Mouse (Mus musculus) embryonic facial prominence, embryonic 14.5 days (tissue): ENCODE measurements around the gene Rsad2. TPM values are rescaled to one million over a fixed set of nuclear protein-coding genes. Genes with fewer than 3 reads are reported as not detected.
A peak's percentile ranks its signal among the peaks of the same experiment; 100 is the strongest.
"Not testable (repeated sequence)": the region's sequence is repeated elsewhere in the genome, so short reads cannot be mapped to it uniquely, and the experiment has no call there.

Source experiments
- ATAC-seq: fragments of 200-750 bp; cut with Nextera tagmentation; 2 replicates; pipeline ENCODE4 v1.8.0; 2017; ENCODE audit warnings: low read depth, moderate number of reproducible peaks, moderate TSS enrichment
- DNase-seq: peaks from one replicate; pipeline ENCODE4 v3.0.0-alpha.2; 2015; ENCODE audit warnings: low spot score
- H3K27ac ChIP-seq: fragments of 300-500 bp; sonication (generic); replicated peaks from 2 replicates; pipeline ENCODE4 v1.5.1; 2014; ENCODE audit warnings: low read depth, mild to moderate bottlenecking, low read length, moderate library complexity
- H3K27me3 ChIP-seq: fragments of 300-500 bp; sonication (generic); replicated peaks from 2 replicates; pipeline ENCODE4 v1.6.1; 2014; ENCODE audit warnings: low read length; ENCODE audit not compliant: control insufficient read depth, insufficient read depth
- H3K36me3 ChIP-seq: fragments of 300-500 bp; sonication (generic); 2 replicates; pipeline ENCODE4 v1.6.1; 2014; ENCODE audit warnings: low read length, mixed read lengths; ENCODE audit not compliant: control insufficient read depth, insufficient read depth
- H3K4me1 ChIP-seq: fragments of 300-500 bp; sonication (generic); 2 replicates; pipeline ENCODE4 v1.6.1; 2014; ENCODE audit warnings: antibody characterized with exemption, low read length; ENCODE audit not compliant: control insufficient read depth, insufficient read depth
- H3K4me2 ChIP-seq: fragments of 300-500 bp; sonication (generic); 2 replicates; pipeline ENCODE4 v1.6.1; 2014; ENCODE audit warnings: low read depth, mild to moderate bottlenecking, low read length, moderate library complexity, mixed read lengths
- H3K4me3 ChIP-seq: fragments of 300-500 bp; sonication (generic); 2 replicates; pipeline ENCODE4 v1.5.1; 2014; ENCODE audit warnings: low read depth, mild to moderate bottlenecking, low read length
- H3K9ac ChIP-seq: fragments of 300-500 bp; sonication (generic); 2 replicates; pipeline ENCODE4 v1.6.1; 2014; ENCODE audit warnings: low read depth, mild to moderate bottlenecking, low read length, moderate library complexity, mixed read lengths
- H3K9me3 ChIP-seq: fragments of 300-500 bp; sonication (generic); 2 replicates; pipeline ENCODE4 v1.6.1; 2016; ENCODE audit warnings: low read length; ENCODE audit not compliant: control insufficient read depth
- WGBS: fragments of 180-500 bp; shearing (Covaris S2); extraction: QIAGEN DNeasy Blood & Tissue Kit; methylation state at CpG from one replicate; pipeline ENCODE4 v1.1.7; 2014; 5-methylcytosine and 5-hydroxymethylcytosine counted together
- polyA plus RNA-seq: library from polyadenylated mRNA; unstranded; fragments of >200 nt; fragmentation: Nextera tagmentation; extraction: Ambion mirVana; gene quantifications from 2 replicates; pipeline ENCODE4 v1.2.1, GENCODE M21; 2014

The Rsad2 gene
- polyA plus RNA-seq, 1 experiment from 2014 or later, result 2.4 TPM

DNA sequence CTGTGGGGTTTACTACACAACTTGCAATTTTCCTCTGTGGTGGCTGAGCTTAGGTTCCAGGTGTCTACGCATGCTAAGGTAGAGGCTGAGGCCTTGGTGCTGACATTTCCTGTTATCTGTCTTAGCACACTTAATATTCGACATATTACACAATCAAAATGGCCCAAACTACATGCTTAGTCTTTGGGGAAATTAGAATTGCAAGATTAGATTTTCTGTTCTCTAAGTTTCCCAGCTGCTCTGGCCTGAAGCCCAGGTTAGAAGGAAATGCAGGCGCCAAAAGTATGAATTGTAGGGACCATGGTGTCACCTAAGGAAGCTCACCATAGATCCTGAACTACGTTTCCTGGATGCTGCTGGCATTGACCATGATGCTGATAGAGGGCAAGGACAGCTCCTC is 19.9 kb downstream of the Rsad2 start:
- peak; percentile 51 for DNase-seq

DNA sequence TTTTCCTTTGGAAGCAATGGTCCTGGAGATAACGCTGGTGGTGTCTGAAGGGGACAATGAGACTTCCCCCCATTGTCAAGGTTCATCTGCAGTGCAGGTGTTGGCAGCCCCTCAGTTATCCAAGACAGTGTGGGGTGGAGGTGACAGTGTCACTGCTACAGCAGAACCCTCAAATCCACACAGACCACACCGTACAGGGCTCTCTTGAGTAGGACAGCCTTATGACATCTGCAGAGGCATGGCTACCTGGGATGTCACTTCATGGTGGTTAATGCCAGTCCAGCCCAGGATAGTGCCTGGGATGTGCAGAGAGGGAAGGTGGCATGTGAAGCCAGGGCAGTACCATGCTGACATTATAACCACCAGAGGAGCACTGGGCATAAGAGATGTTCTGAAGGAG is 27.5 kb downstream of the Rsad2 start:
- 96% methylated on average over 2 of the region's 2 CpGs for WGBS

More for the DNA sequence above, 19.9 kb downstream of the Rsad2 start:
- no peak for ATAC-seq
- no peaks in the 10 kb centered on the region for H3K27me3 ChIP-seq
- WGBS, result 71% methylated on average over 4 of the region's 4 CpGs
- no peaks in the 10 kb centered on the region for H3K9me3 ChIP-seq
- H3K9ac ChIP-seq, result no peak overlapping the region
- H3K27ac ChIP-seq, result no peak overlapping the region
- no peaks in the 10 kb centered on the region for H3K4me1 ChIP-seq
- no peak overlapping the region for H3K4me2 ChIP-seq
- no peak overlapping the region for H3K4me3 ChIP-seq
- H3K36me3 ChIP-seq, result no peaks in the 10 kb centered on the region

DNA sequence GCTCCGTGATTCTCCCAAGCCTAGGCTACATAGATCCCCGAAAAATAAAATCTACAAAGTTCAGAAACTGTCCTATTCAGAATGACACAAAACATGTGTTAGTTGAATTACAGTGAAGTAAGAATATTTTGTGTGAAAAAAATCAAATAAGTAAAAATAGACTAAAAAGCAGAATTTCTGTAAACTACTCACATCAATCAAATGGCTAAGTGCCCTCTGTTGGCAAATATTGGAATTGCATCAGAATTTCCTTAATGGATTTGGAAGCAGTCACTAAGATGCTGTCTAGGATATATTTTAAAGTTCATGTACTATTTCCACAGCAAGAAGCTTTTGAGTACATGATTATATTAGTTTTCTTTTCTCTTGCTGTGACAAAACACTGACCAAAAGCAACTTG is 31.4 kb downstream of the Rsad2 start:
- Histone ChIP-seq H3K27ac (no peak overlapping the region), H3K36me3 (no peaks in the 10 kb centered on the region), H3K9ac (no peak overlapping the region), H3K9me3 (no peaks in the 10 kb centered on the region), H3K27me3 (no peaks in the 10 kb centered on the region), H3K4me3 (no peak overlapping the region), H3K4me2 (no peak overlapping the region), H3K4me1 (no peaks in the 10 kb centered on the region)
- 92% methylated on average over 2 of the region's 2 CpGs for WGBS
- no peak for ATAC-seq
- no peak for DNase-seq

More for the DNA sequence above, 27.5 kb downstream of the Rsad2 start:
- not testable (repeated sequence) for H3K4me3 ChIP-seq, H3K4me2 ChIP-seq, H3K36me3 ChIP-seq, H3K9me3 ChIP-seq, H3K9ac ChIP-seq, DNase-seq, H3K4me1 ChIP-seq, ATAC-seq, H3K27me3 ChIP-seq, H3K27ac ChIP-seq

DNA sequence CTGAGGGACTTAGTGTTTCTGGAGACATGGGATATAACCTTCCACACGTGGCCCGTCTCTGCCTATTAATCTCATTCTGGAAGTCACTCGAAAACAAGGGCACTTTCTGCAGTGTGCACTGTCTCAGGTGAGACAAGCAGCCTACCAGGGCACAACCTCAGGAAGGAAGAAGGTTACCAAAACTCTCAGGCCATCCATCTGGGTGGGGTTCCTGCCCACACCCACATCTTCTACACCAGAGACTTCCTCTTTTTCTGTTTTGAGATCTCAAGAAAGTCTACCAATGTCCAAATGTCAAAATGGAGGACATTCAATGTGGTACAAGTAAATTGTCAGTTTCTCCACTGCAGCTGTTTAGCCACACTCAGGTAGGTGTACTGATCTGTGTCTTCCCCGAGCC is 37.9 kb downstream of the Rsad2 start:
- no peaks in the 10 kb centered on the region for H3K36me3 ChIP-seq
- peaks cover 10% of the 10 kb centered on the region for H3K4me1 ChIP-seq
- WGBS, result 80% methylated on average over 4 of the region's 4 CpGs
- no peaks in the 10 kb centered on the region for H3K9me3 ChIP-seq
- H3K27ac ChIP-seq, result no peak overlapping the region
- H3K4me3 ChIP-seq, result no peak overlapping the region
- H3K9ac ChIP-seq, result no peak overlapping the region
- DNase-seq (no peak), ATAC-seq (no peak)
- H3K27me3 ChIP-seq, result no peaks in the 10 kb centered on the region
- no peak overlapping the region for H3K4me2 ChIP-seq

DNA sequence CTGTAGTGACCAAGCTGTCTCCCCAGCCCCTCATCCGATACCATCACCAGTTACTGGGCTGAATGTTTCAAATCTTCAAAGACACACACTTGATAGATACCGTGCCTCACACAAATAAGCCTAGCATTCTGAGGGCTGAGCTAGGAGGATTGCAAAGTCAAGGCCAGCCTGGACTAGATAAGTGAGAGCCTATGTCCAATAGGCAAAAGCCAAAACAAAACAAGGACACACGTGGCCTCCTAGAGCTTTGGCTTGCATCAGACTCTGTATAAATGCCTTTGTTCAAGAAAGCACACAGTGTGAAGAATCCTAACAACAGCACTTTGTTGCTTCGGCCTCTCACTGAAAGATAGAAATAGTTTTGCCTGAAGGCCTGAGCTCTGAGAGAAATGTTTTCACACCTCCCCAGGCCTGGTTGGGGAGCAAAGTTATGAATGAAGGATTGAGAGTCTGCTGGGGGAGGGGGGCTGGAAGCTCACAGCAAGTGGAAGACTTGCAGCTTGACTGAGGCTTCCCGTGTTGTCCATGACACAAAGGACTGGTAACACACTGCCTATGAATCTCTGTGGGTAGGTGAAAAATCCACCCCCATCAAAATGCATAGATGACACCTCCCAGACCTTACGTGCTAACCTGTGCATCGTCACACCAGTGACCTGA is 39.5 kb downstream of the Rsad2 start:
- ATAC-seq (no peak), DNase-seq (no peak)
- no peaks in the 10 kb centered on the region for H3K36me3 ChIP-seq
- H3K27me3 ChIP-seq, result no peaks in the 10 kb centered on the region
- no peak overlapping the region for H3K4me3 ChIP-seq
- 63% methylated on average over 7 of the region's 7 CpGs for WGBS
- H3K4me2 ChIP-seq, result no peak overlapping the region
- H3K27ac ChIP-seq, result no peak overlapping the region
- H3K4me1 ChIP-seq, result peaks cover 24% of the 10 kb centered on the region
- no peak overlapping the region for H3K9ac ChIP-seq
- no peaks in the 10 kb centered on the region for H3K9me3 ChIP-seq

DNA sequence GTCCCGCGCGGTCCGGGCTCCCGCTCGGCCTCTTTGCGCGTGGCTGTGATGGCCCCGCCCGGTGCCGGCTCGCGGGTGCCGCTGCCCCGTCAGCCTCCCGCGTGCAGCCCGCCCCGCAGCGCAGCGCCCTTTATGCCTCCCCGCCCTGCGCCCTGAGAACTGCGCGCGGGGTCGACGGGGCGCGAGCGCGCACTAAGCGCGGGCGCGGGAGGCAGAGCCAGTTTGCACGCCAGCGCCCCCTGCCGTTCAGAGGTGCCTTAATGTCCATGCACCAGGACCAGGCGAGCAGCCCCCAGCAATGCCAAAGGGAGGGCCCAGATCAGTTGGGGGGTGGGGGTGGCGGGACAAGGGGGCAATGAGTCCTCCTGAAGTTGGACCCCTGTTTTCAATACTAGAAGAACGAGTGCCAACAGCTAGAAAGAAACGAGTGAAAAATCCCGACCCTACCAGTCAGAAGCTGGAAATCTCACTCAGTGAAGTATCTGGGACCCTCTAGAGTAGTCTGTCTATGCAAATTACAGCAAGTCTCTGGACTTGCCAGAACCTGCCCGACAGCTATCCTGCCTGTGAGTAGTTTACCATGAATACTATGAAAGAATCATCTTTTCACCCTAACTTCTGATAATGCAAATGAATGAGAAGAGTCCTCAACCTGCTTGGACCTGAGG is 41.0 kb downstream of the Rsad2 start, which contains the start of gene Rnf144a:
Gene Rnf144a (minus strand): TSS at position 151 of the 668 bp plus-strand sequence.
- Histone ChIP-seq H3K4me3 (peak within 1 kb of the TSS; percentile 91), H3K27me3 (no peaks in the 10 kb centered on the region), H3K9me3 (no peaks in the 10 kb centered on the region), H3K9ac (peak within 1 kb of the TSS; percentile 97), H3K4me2 (peak within 1 kb of the TSS; percentile 72), H3K27ac (peak within 1 kb of the TSS; percentile 83), H3K4me1 (peaks cover 33% of the 10 kb centered on the region), H3K36me3 (no peaks in the 10 kb centered on the region)
- under 1% methylated on average over 33 of the region's 45 CpGs for WGBS
- peak; percentile 92 for DNase-seq
- peak; percentile 95 for ATAC-seq

DNA sequence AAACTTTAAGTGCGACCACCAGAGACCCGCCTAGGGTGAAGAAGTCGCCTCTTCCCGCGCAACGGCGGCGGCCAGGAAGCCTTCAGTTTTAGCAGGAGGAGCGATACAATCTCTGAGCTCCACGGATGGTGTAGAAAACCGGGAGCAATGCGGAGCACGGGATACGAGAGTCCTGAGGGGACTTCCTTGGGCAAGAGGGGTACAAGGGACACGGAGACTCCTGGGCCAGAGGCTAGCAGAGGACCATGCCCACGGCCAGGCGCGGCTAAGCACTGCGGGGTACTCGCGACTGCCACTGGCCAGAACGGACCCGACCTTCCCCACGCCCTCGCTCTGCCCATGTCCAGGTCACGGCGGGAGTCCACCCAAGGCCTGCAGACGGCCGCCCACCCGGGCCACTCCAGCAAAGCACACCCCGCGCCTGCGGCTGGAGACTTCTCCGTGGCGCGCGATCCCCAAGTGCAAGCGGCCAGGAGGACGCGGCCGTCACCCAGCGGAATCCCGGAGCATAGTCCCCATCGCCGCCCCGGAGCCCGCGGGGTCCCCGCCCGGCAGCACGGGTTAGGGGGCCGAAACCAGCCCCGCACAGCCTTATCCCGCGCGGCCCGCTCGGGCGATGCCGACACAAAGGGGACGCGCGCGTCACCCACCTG is 41.7 kb downstream of the Rsad2 start:
- no peak for DNase-seq

DNA sequence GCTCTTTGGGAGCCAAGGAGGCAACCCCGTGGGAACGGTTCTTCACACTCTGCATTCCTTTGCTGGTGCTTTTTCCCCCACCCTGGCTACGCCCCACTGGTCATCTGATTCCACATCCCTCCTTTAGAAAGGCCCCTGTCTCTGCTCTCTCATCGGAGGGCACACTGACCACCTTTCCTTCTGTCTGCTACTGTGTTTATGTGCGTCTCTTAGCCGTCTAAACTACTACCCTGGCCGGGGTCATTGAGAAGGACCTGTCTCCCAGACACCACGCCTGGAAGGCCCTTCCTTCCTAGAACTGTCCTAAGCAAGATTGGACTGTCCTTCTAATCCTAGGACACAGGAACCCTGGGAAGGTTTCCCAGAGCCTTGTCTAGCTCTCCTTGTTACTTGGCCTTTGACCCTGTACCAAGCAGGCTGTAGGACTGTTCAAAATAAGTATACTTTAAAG is 42.3 kb downstream of the Rsad2 start:
- no peaks in the 10 kb centered on the region for H3K9me3 ChIP-seq
- H3K4me1 ChIP-seq, result peaks cover 38% of the 10 kb centered on the region
- H3K9ac ChIP-seq, result peak overlapping the region; percentile 97
- peak overlapping the region; percentile 72 for H3K4me2 ChIP-seq
- H3K27ac ChIP-seq, result peak overlapping the region; percentile 83; the same call in 1 of the 2 replicates
- ATAC-seq (no peak), DNase-seq (no peak)
- WGBS, result 2% methylated on average over 8 of the region's 8 CpGs
- peak overlapping the region; percentile 91 for H3K4me3 ChIP-seq
- H3K36me3 ChIP-seq, result no peaks in the 10 kb centered on the region
- no peaks in the 10 kb centered on the region for H3K27me3 ChIP-seq

More for the DNA sequence above, 41.7 kb downstream of the Rsad2 start:
- peak; percentile 79 for ATAC-seq
- Histone ChIP-seq H3K9ac (peak overlapping the region; percentile 97), H3K4me2 (peak overlapping the region; percentile 72), H3K36me3 (no peaks in the 10 kb centered on the region), H3K4me1 (peaks cover 34% of the 10 kb centered on the region), H3K27me3 (no peaks in the 10 kb centered on the region), H3K9me3 (no peaks in the 10 kb centered on the region), H3K27ac (peak overlapping the region; percentile 83), H3K4me3 (peak overlapping the region; percentile 91)
- WGBS, result under 1% methylated on average over 16 of the region's 64 CpGs
